Mouse (Mus musculus) forebrain, embryonic 14.5 days (tissue): ENCODE results near the gene Dao. TPM values are rescaled to one million over a fixed set of nuclear protein-coding genes. Genes with fewer than 3 reads are reported as not detected.

Source experiments
- ATAC-seq: fragments of 200-750 bp; cut with Nextera tagmentation; 2 replicates; pipeline ENCODE4 v1.8.0; 2017; ENCODE audit warnings: mild to moderate bottlenecking, moderate library complexity
- DNase-seq: peaks from one replicate; pipeline ENCODE4 v3.0.0-alpha.2; 2015; ENCODE audit warnings: low spot score
- H3K27ac ChIP-seq: fragments of 300-500 bp; sonication (generic); 2 replicates; pipeline ENCODE4 v1.5.1; 2014; ENCODE audit warnings: low read depth, mild to moderate bottlenecking, control low read depth, low read length, moderate library complexity
- H3K27me3 ChIP-seq: fragments of 300-500 bp; sonication (generic); replicated peaks from 2 replicates; pipeline ENCODE4 v1.6.1; 2014; ENCODE audit warnings: low read length, control low read depth, mixed read lengths; ENCODE audit not compliant: control insufficient read depth, insufficient read depth
- H3K36me3 ChIP-seq: fragments of 300-500 bp; sonication (generic); 2 replicates; pipeline ENCODE4 v1.6.1; 2014; ENCODE audit warnings: low read length, control low read depth; ENCODE audit not compliant: control insufficient read depth, insufficient read depth
- H3K4me1 ChIP-seq: fragments of 300-500 bp; sonication (generic); 2 replicates; pipeline ENCODE4 v1.6.1; 2014; ENCODE audit warnings: antibody characterized with exemption, low read length, control low read depth; ENCODE audit not compliant: control insufficient read depth, insufficient read depth
- H3K4me2 ChIP-seq: fragments of 300-500 bp; sonication (generic); 2 replicates; pipeline ENCODE4 v1.6.1; 2014; ENCODE audit warnings: mild to moderate bottlenecking, control low read depth, low read length
- H3K4me3 ChIP-seq: fragments of 300-500 bp; sonication (generic); 2 replicates; pipeline ENCODE4 v1.5.1; 2014; ENCODE audit warnings: low read depth, low read length, control low read depth
- H3K9ac ChIP-seq: fragments of 300-500 bp; sonication (generic); 2 replicates; pipeline ENCODE4 v1.6.1; 2014; ENCODE audit warnings: mild to moderate bottlenecking, low read length, control low read depth, moderate library complexity
- H3K9me3 ChIP-seq: fragments of 300-500 bp; sonication (generic); replicated peaks from 2 replicates; pipeline ENCODE4 v1.6.1; 2016; ENCODE audit warnings: low read length, control low read depth, mixed read lengths; ENCODE audit not compliant: control insufficient read depth
- WGBS: fragments of 180-500 bp; shearing (Covaris S2); extraction: QIAGEN DNeasy Blood & Tissue Kit; methylation state at CpG from one replicate; pipeline ENCODE4 v1.1.7; 2014; 5-methylcytosine and 5-hydroxymethylcytosine counted together
- polyA plus RNA-seq: library from polyadenylated mRNA; unstranded; fragments of >200 nt; fragmentation: Nextera tagmentation; extraction: Ambion mirVana; gene quantifications from 2 replicates; pipeline ENCODE4 v1.2.1, GENCODE M21; 2014

Dao gene
- polyA plus RNA-seq, 1 experiment from 2014 or later = not detected

- Histone ChIP-seq H3K27ac (no peak overlapping the region), H3K4me1 (no peaks in the 10 kb centered on the region), H3K4me3 (no peak overlapping the region), H3K9me3 (no peaks in the 10 kb centered on the region), H3K4me2 (no peak overlapping the region), H3K36me3 (peaks cover 59% of the 10 kb centered on the region), H3K9ac (no peak overlapping the region), H3K27me3 (no peaks in the 10 kb centered on the region)
- DNase-seq (no peak), ATAC-seq (no peak)
- WGBS = 94% methylated on average over 7 of the region's 7 CpGs
These were observed 37.8 kb upstream of the Dao start for GRCm38 (mm10) chr5:113965659-113966185.

GRCm38 (mm10) chr5:113966452-113967150 is 36.9 kb upstream of the Dao start:
- no peak for ATAC-seq
- no peak for DNase-seq
- 94% methylated on average over 13 of the region's 13 CpGs for WGBS
- H3K9me3 ChIP-seq = no peaks in the 10 kb centered on the region
- H3K4me2 ChIP-seq = no peak overlapping the region
- no peaks in the 10 kb centered on the region for H3K27me3 ChIP-seq
- H3K9ac ChIP-seq = no peak overlapping the region
- no peaks in the 10 kb centered on the region for H3K4me1 ChIP-seq
- H3K27ac ChIP-seq = no peak overlapping the region
- H3K36me3 ChIP-seq = peaks cover 50% of the 10 kb centered on the region
- no peak overlapping the region for H3K4me3 ChIP-seq

- no peak overlapping the region for H3K27ac ChIP-seq
- DNase-seq = no peak
- H3K36me3 ChIP-seq = peaks cover 50% of the 10 kb centered on the region
- 65% methylated on average over 11 of the region's 11 CpGs for WGBS
- ATAC-seq = no peak
- no peaks in the 10 kb centered on the region for H3K9me3 ChIP-seq
- H3K4me2 ChIP-seq = no peak overlapping the region
- peaks cover 8% of the 10 kb centered on the region for H3K4me1 ChIP-seq
- H3K9ac ChIP-seq = no peak overlapping the region
- H3K4me3 ChIP-seq = no peak overlapping the region
- no peaks in the 10 kb centered on the region for H3K27me3 ChIP-seq
These were observed 35.1 kb upstream of the Dao start for GRCm38 (mm10) chr5:113968371-113968770.

- no peak for ATAC-seq
- no peak overlapping the region for H3K9ac ChIP-seq
- no peak overlapping the region for H3K27ac ChIP-seq
- no peak overlapping the region for H3K4me2 ChIP-seq
- H3K4me3 ChIP-seq = no peak overlapping the region
- DNase-seq = no peak
- no peaks in the 10 kb centered on the region for H3K9me3 ChIP-seq
- H3K27me3 ChIP-seq = no peaks in the 10 kb centered on the region
- peaks cover 30% of the 10 kb centered on the region for H3K36me3 ChIP-seq
- 81% methylated on average over 10 of the region's 10 CpGs for WGBS
- peaks cover 12% of the 10 kb centered on the region for H3K4me1 ChIP-seq
These were observed 32.0 kb upstream of the Dao start for GRCm38 (mm10) chr5:113971434-113971960.

GRCm38 (mm10) chr5:113972589-113973515 is 30.7 kb upstream of the Dao start:
- Histone ChIP-seq H3K9ac (peak overlapping the region; percentile 29), H3K9me3 (no peaks in the 10 kb centered on the region), H3K27me3 (no peaks in the 10 kb centered on the region), H3K36me3 (peaks cover 30% of the 10 kb centered on the region), H3K4me3 (no peak overlapping the region), H3K27ac (peak overlapping the region; percentile 72), H3K4me2 (peak overlapping the region; percentile 34), H3K4me1 (peaks cover 12% of the 10 kb centered on the region)
- 12% methylated on average over 18 of the region's 18 CpGs for WGBS
- peak; percentile 63 for DNase-seq
- ATAC-seq = peak; percentile 80

GRCm38 (mm10) chr5:113973790-113974189 is 29.7 kb upstream of the Dao start:
- no peaks in the 10 kb centered on the region for H3K9me3 ChIP-seq
- DNase-seq (no peak), ATAC-seq (no peak)
- H3K36me3 ChIP-seq = peaks cover 24% of the 10 kb centered on the region
- H3K27ac ChIP-seq = 0 out of 2 replicates have a peak overlapping the region, but pooled peaks have one; percentile 0
- no peak overlapping the region for H3K4me2 ChIP-seq
- H3K4me3 ChIP-seq = no peak overlapping the region
- H3K27me3 ChIP-seq = no peaks in the 10 kb centered on the region
- H3K4me1 ChIP-seq = peaks cover 12% of the 10 kb centered on the region
- WGBS = 94% methylated on average over 8 of the region's 8 CpGs
- H3K9ac ChIP-seq = no peak overlapping the region

- H3K4me1 ChIP-seq = peaks cover 12% of the 10 kb centered on the region
- no peak overlapping the region for H3K27ac ChIP-seq
- no peaks in the 10 kb centered on the region for H3K27me3 ChIP-seq
- no peak overlapping the region for H3K4me3 ChIP-seq
- no peaks in the 10 kb centered on the region for H3K9me3 ChIP-seq
- H3K4me2 ChIP-seq = no peak overlapping the region
- DNase-seq = no peak
- ATAC-seq = no peak
- H3K9ac ChIP-seq = no peak overlapping the region
- peaks cover 17% of the 10 kb centered on the region for H3K36me3 ChIP-seq
- 70% methylated on average over 15 of the region's 15 CpGs for WGBS
These were observed 28.9 kb upstream of the Dao start for GRCm38 (mm10) chr5:113974576-113974975.

GRCm38 (mm10) chr5:113975538-113976215 is 27.8 kb upstream of the Dao start:
- peak; percentile 29 for DNase-seq
- Histone ChIP-seq H3K27me3 (no peaks in the 10 kb centered on the region), H3K9me3 (no peaks in the 10 kb centered on the region), H3K27ac (no peak overlapping the region), H3K36me3 (peaks cover 10% of the 10 kb centered on the region), H3K4me2 (no peak overlapping the region), H3K4me1 (peaks cover 12% of the 10 kb centered on the region), H3K9ac (no peak overlapping the region), H3K4me3 (no peak overlapping the region)
- WGBS = 63% methylated on average over 9 of the region's 9 CpGs
- no peak for ATAC-seq
